Mouse (Mus musculus) lung, postnatal 0 days (tissue): ENCODE data around the gene Boc.
A peak's percentile ranks its signal among the peaks of the same experiment; 100 is the strongest.

ENCODE experiments used
- CTCF ChIP-seq: IDR thresholded peaks from 2 replicates; pipeline ENCODE4 v1.5.1; 2016; ENCODE audit warnings: antibody characterized with exemption, mild to moderate bottlenecking
- EP300 ChIP-seq: IDR thresholded peaks from 2 replicates; pipeline ENCODE4 v1.6.1; 2016; ENCODE audit warnings: antibody characterized with exemption, mild to moderate bottlenecking, control low read depth

- TF ChIP-seq CTCF (peak; percentile 47), EP300 (no peak)
Measured at GRCm38 (mm10) chr16:44435481-44435880, 123.2 kb downstream of the Boc start.
